Mouse (Mus musculus) C2C12 (cell line): ENCODE data around the gene Mvp.

Experiments
- CEBPB ChIP-seq: IDR thresholded peaks from one replicate; pipeline ENCODE4 v1.6.1; 2011; ENCODE audit warnings: low read depth, mild to moderate bottlenecking, control low read depth, moderate library complexity
- CTCF ChIP-seq: IDR thresholded peaks from one replicate; pipeline ENCODE4 v1.5.1; 2011; ENCODE audit not compliant: control insufficient read depth, insufficient read depth, insufficient read length
- MAX ChIP-seq: IDR thresholded peaks from one replicate; pipeline ENCODE4 v1.6.1; 2011; ENCODE audit warnings: mild to moderate bottlenecking, control low read depth
- MYOD1 ChIP-seq: IDR thresholded peaks from one replicate; pipeline ENCODE4 v1.6.1; 2011; ENCODE audit warnings: low read depth; ENCODE audit not compliant: control insufficient read depth, insufficient read length
- USF1 ChIP-seq: IDR thresholded peaks from one replicate; pipeline ENCODE4 v1.6.1; 2011; ENCODE audit warnings: low read depth, mild to moderate bottlenecking, control low read depth, moderate library complexity

GRCm38 (mm10) chr7:126952646-126953045, 61.8 kb downstream of the Mvp start:
- TF ChIP-seq CEBPB: no peak
- TF ChIP-seq CTCF: no peak
- no peak for TF ChIP-seq MAX
- TF ChIP-seq MYOD1: no peak
- no peak for TF ChIP-seq USF1
